Mouse (Mus musculus) limb, embryonic 11.5 days (tissue): Measurements from ENCODE around the gene Pkp3. TPM values are rescaled to one million over a fixed set of nuclear protein-coding genes. Genes with fewer than 3 reads are reported as not detected.

Experiments
- ATAC-seq: fragments of 200-750 bp; cut with Nextera tagmentation; 2 replicates; pipeline ENCODE4 v1.8.0; 2017; ENCODE audit warnings: low read depth; ENCODE audit not compliant: insufficient number of reproducible peaks, low FRiP score, low TSS enrichment
- DNase-seq: peaks from one replicate; pipeline ENCODE4 v3.0.0-alpha.2; 2015; ENCODE audit warnings: low spot score
- H3K27ac ChIP-seq: fragments of 300-500 bp; sonication (generic); replicated peaks from 2 replicates; pipeline ENCODE4 v1.5.1; 2014; ENCODE audit warnings: low read depth, mild to moderate bottlenecking, low read length
- H3K27me3 ChIP-seq: fragments of 300-500 bp; sonication (generic); 2 replicates; pipeline ENCODE4 v1.6.1; 2014; ENCODE audit warnings: mild to moderate bottlenecking, low read length, mixed read lengths; ENCODE audit not compliant: control insufficient read depth, insufficient read depth
- H3K36me3 ChIP-seq: fragments of 300-500 bp; sonication (generic); 2 replicates; pipeline ENCODE4 v1.6.1; 2014; ENCODE audit warnings: mild to moderate bottlenecking, low read length, moderate library complexity, mixed read lengths; ENCODE audit not compliant: control insufficient read depth, insufficient read depth
- H3K4me1 ChIP-seq: fragments of 300-500 bp; sonication (generic); 2 replicates; pipeline ENCODE4 v1.6.1; 2014; ENCODE audit warnings: low read length, mixed read lengths; ENCODE audit not compliant: control insufficient read depth, insufficient read depth
- H3K4me2 ChIP-seq: fragments of 300-500 bp; sonication (generic); 2 replicates; pipeline ENCODE4 v1.6.1; 2014; ENCODE audit warnings: low read depth, mild to moderate bottlenecking, moderate library complexity; ENCODE audit not compliant: severe bottlenecking
- H3K4me3 ChIP-seq: fragments of 300-500 bp; sonication (generic); 2 replicates; pipeline ENCODE4 v1.5.1; 2014; ENCODE audit warnings: low read depth, low read length
- H3K9ac ChIP-seq: fragments of 300-500 bp; sonication (generic); 2 replicates; pipeline ENCODE4 v1.6.1; 2014; ENCODE audit warnings: mild to moderate bottlenecking, low read length
- H3K9me3 ChIP-seq: fragments of 300-500 bp; sonication (generic); 2 replicates; pipeline ENCODE4 v1.6.1; 2016; ENCODE audit warnings: low read length; ENCODE audit not compliant: control insufficient read depth
- WGBS: fragments of 180-500 bp; shearing (Covaris S2); extraction: QIAGEN DNeasy Blood & Tissue Kit; methylation state at CpG from one replicate; pipeline ENCODE4 v1.1.7; 2014; 5-methylcytosine and 5-hydroxymethylcytosine counted together
- polyA plus RNA-seq: library from polyadenylated mRNA; unstranded; fragments of >200 nt; fragmentation: Nextera tagmentation; extraction: Ambion mirVana; gene quantifications from 2 replicates; pipeline ENCODE4 v1.2.1, GENCODE M21; 2014

Pkp3 gene
- polyA plus RNA-seq, 1 experiment from 2014 or later = 3.3 TPM

DNA sequence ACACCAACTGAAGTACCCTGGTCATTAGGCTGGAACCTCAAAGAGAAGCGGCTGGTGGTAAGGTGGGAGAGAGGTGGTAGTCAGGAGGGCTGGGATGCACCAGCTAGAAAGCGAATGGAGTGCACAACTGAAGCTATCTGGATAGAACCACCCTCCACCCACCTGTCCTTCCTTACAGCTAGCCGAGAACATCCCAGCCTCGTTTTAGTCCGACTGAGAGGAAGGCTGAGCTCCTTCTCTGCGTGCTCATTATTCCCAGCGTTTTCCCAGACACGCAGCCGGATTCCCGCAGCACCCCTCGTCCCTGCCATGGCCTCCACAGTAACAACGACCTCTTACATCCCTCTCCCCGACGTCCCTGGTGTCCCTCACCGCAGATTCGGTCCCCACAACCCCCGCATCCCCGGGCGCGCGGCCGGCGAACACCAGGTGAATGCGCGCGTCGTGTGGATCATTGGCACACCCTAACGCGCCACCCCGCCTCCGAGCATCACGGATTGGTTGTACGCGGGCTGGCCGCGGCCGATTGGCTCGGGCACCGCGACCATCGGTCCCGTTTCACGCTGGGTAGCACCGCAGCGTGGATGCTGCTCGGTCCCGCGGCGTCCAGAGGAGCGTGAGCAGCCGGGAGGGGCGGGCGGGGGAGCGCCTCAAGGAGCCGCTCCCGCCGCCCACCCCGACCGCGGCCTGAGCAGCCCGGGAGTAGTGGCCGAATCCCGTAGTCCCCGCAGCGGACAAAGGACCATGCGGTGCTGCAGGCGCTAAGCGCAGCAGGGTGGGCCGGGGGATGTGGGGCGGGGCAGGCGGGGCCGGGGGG, 17.4 kb upstream of the Pkp3 start, which contains the start of gene B4galnt4:
Gene B4galnt4 (plus strand): TSS at position 679 of the 817 bp plus-strand sequence.
- no peaks in the 10 kb centered on the region for H3K27me3 ChIP-seq
- peak; percentile 92 for DNase-seq
- H3K9ac ChIP-seq = peak within 1 kb of the TSS; percentile 96
- H3K9me3 ChIP-seq = no peaks in the 10 kb centered on the region
- H3K4me2 ChIP-seq = peak within 1 kb of the TSS; percentile 90
- peaks cover 9% of the 10 kb centered on the region for H3K36me3 ChIP-seq
- WGBS = under 1% methylated on average over 72 of the region's 72 CpGs
- H3K4me1 ChIP-seq = peaks cover 12% of the 10 kb centered on the region
- H3K27ac ChIP-seq = peak within 1 kb of the TSS; percentile 52; the same call in 1 of the 2 replicates
- ATAC-seq = peak; percentile 91
- H3K4me3 ChIP-seq = peak within 1 kb of the TSS; percentile 88

GRCm38 (mm10) chr7:141061269-141061692, 16.7 kb upstream of the Pkp3 start:
- H3K4me1 ChIP-seq = peaks cover 12% of the 10 kb centered on the region
- peaks cover 12% of the 10 kb centered on the region for H3K36me3 ChIP-seq
- peak; percentile 59 for ATAC-seq
- no peaks in the 10 kb centered on the region for H3K27me3 ChIP-seq
- under 1% methylated on average over 37 of the region's 37 CpGs for WGBS
- H3K4me3 ChIP-seq = peak overlapping the region; percentile 88
- H3K9ac ChIP-seq = peak overlapping the region; percentile 96
- no peaks in the 10 kb centered on the region for H3K9me3 ChIP-seq
- DNase-seq = peak; percentile 65
- peak overlapping the region; percentile 90 for H3K4me2 ChIP-seq
- H3K27ac ChIP-seq = peak overlapping the region; percentile 52; the same call in 1 of the 2 replicates

DNA sequence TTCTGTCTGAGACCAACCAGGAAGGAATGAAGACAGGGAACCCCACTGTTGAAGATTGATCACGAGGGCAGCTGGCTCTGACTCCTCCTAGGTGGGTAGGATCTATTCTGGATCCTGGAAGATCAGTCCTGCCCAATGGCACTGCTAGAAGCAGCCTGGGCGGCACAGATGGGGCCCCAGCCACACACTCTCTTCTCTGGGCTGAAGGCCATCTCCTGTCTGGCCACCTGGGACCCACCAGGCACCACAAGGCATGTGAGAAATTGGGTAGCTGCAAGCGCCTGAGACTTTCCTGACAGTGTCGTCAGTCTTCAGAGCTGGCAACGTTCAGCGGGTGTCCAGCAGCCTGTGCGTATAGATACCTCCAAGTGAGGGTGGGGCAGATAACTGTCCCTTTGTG, 15.5 kb upstream of the Pkp3 start:
- H3K9ac ChIP-seq = no peak overlapping the region

GRCm38 (mm10) chr7:141063353-141063752, 14.7 kb upstream of the Pkp3 start:
- ATAC-seq (no peak), DNase-seq (no peak)
- Histone ChIP-seq H3K27me3 (no peaks in the 10 kb centered on the region), H3K9me3 (no peaks in the 10 kb centered on the region), H3K4me1 (peaks cover 12% of the 10 kb centered on the region), H3K27ac (no peak overlapping the region), H3K4me2 (no peak overlapping the region), H3K36me3 (peaks cover 12% of the 10 kb centered on the region), H3K9ac (no peak overlapping the region), H3K4me3 (no peak overlapping the region)
- WGBS = 93% methylated on average over 3 of the region's 3 CpGs

More for the DNA sequence above, 15.5 kb upstream of the Pkp3 start:
- no peaks in the 10 kb centered on the region for H3K27me3 ChIP-seq
- WGBS = 88% methylated on average over 7 of the region's 7 CpGs
- H3K4me3 ChIP-seq = no peak overlapping the region
- H3K36me3 ChIP-seq = peaks cover 12% of the 10 kb centered on the region
- ATAC-seq (no peak), DNase-seq (no peak)
- H3K9me3 ChIP-seq = no peaks in the 10 kb centered on the region
- H3K27ac ChIP-seq = no peak overlapping the region
- peaks cover 12% of the 10 kb centered on the region for H3K4me1 ChIP-seq
- 0 out of 2 replicates have a peak overlapping the region, but pooled peaks have one; percentile 90 for H3K4me2 ChIP-seq

DNA sequence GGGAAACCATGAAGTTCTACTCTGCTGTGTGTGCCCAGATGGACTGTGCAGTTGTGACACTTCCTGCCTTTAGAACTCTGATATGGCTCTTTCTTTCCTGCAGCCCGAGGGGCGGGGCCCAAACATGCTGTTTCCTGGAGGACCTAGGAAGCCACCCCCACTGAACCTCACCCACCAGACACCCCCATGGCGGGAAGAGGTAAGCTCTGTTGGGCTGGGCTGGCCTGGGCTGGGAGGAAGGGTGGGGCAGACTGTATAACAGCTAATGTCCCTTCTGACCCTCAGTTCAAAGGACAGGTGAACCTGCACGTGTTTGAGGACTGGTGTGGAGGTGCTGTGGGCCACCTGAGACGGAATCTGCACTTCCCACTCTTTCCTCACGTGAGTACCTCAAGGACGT, 13.8 kb upstream of the Pkp3 start:
- no peak overlapping the region for H3K4me3 ChIP-seq
- WGBS = 81% methylated on average over 7 of the region's 7 CpGs
- H3K27ac ChIP-seq = no peak overlapping the region
- no peaks in the 10 kb centered on the region for H3K27me3 ChIP-seq
- H3K9me3 ChIP-seq = no peaks in the 10 kb centered on the region
- peaks cover 12% of the 10 kb centered on the region for H3K4me1 ChIP-seq
- H3K4me2 ChIP-seq = no peak overlapping the region
- ATAC-seq (no peak), DNase-seq (no peak)
- no peak overlapping the region for H3K9ac ChIP-seq
- peaks cover 12% of the 10 kb centered on the region for H3K36me3 ChIP-seq

DNA sequence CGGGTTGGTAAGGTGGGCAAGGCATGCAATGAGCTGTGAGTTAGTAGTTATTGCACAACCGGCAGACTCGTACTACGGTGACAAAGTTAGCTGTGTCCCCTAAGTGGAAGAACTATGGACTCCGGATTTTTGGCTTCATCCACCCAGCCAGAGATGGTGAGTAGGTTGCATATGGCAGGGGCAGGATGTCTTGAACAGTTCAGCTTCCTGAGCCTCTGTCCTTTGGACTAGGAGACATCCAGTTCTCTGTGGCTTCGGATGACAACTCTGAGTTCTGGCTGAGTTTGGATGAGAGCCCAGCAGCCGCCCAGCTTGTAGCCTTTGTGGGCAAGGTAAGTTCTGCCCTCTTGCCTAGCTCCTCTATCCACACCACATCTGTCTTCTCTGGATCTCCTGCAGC, 13.4 kb upstream of the Pkp3 start:
- no peak overlapping the region for H3K27ac ChIP-seq
- DNase-seq = no peak
- H3K36me3 ChIP-seq = peaks cover 12% of the 10 kb centered on the region
- no peak overlapping the region for H3K9ac ChIP-seq
- H3K4me2 ChIP-seq = no peak overlapping the region
- no peak overlapping the region for H3K4me3 ChIP-seq
- ATAC-seq = no peak
- 91% methylated on average over 7 of the region's 7 CpGs for WGBS
- H3K4me1 ChIP-seq = peaks cover 12% of the 10 kb centered on the region
- no peaks in the 10 kb centered on the region for H3K9me3 ChIP-seq
- no peaks in the 10 kb centered on the region for H3K27me3 ChIP-seq

GRCm38 (mm10) chr7:141068351-141068750, 9.7 kb upstream of the Pkp3 start:
- Histone ChIP-seq H3K4me3 (no peak overlapping the region), H3K9ac (no peak overlapping the region), H3K4me2 (no peak overlapping the region), H3K9me3 (no peaks in the 10 kb centered on the region), H3K4me1 (0 out of 2 replicates have a peak, but pooled peaks cover 6% of the 10 kb centered on the region), H3K27me3 (peaks cover 18% of the 10 kb centered on the region), H3K27ac (no peak overlapping the region), H3K36me3 (peaks cover 12% of the 10 kb centered on the region)
- no peak for ATAC-seq
- 79% methylated on average over 19 of the region's 19 CpGs for WGBS
- no peak for DNase-seq

GRCm38 (mm10) chr7:141070058-141070862, 7.8 kb upstream of the Pkp3 start:
- H3K4me3 ChIP-seq = peak overlapping the region; percentile 27
- no peak overlapping the region for H3K27ac ChIP-seq
- H3K9ac ChIP-seq = peak overlapping the region; percentile 63
- H3K4me2 ChIP-seq = peak overlapping the region; percentile 74
- peak; percentile 93 for DNase-seq
- H3K4me1 ChIP-seq = 0 out of 2 replicates have a peak, but pooled peaks cover 6% of the 10 kb centered on the region
- H3K27me3 ChIP-seq = peaks cover 18% of the 10 kb centered on the region
- WGBS = 1% methylated on average over 51 of the region's 51 CpGs
- H3K36me3 ChIP-seq = peaks cover 7% of the 10 kb centered on the region
- no peaks in the 10 kb centered on the region for H3K9me3 ChIP-seq
- peak; percentile 31; the same call in 1 of the 2 replicates for ATAC-seq
